Mouse (Mus musculus) heart, postnatal 0 days (tissue): ENCODE data around the gene Baz2b.

ENCODE experiments used
- CTCF ChIP-seq: IDR thresholded peaks from 2 replicates; pipeline ENCODE4 v1.5.1; 2016; ENCODE audit warnings: antibody characterized with exemption, control low read depth, low read depth
- EP300 ChIP-seq: IDR thresholded peaks from 2 replicates; pipeline ENCODE4 v1.6.1; 2016; ENCODE audit warnings: antibody characterized with exemption, low read depth

DNA sequence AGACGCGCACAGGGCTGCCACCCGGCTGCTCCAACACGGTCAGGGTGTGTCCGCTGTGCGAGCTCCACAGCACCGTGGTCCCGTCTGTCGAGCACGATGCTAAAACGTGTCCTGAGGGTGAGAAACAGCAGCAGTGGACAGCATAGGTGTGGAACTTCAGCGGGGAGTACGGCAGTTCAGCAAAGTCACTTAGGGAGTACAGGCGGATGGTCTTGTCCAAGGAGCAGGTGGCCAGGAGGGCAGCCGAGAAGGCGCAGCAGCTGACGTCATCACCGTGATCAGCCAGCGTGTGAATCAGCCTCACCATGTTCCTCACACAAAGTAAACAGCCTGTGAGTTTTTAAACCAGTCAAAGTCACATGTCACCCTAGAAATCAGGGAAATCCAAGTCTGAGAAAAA is 331.4 kb downstream of the Baz2b start:
- TF ChIP-seq EP300 = no peak
- TF ChIP-seq CTCF = no peak
